Mouse (Mus musculus): Measurements from ENCODE around the gene H2afj.

Gene H2afj

DNA sequence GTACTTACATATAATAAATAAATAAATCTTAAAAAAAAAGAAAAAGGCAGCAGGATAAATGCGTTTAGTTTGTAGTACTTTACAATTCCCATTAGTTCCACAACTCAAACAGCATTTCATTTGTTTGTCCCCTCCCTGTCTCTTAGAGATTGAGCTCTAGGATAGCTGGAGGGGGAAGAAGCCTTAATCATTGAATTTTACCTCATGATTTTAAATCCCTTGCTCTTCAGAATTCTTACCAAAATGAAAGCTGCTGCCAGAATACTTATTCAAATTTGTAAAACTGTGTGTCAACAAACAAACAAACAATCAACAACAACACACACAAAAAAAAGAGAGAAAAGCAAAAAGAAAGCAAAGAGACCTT is 2.7 kb upstream of the H2afj start:
- no peak for DNase-seq (ENCODE audit: low read depth)

DNA sequence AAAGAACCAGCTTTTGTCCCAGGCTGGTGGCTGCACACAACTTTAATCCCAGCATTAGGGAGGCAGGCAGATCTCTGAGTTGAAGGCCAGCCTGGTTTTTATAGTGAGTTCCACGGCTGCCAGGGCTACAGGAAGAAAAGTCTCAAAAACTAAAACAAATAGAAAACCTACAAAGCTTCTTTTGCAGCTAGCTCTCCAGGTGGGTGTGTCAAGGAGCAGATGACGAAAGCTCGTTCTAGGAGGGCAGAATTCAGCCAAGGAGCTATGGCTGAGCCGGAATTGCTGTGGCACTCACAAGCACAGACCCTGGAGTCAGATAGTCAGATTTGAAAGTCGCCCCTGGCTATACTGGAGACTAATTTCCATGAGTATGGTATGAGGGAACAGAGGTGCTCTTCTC is 1.2 kb upstream of the H2afj start:
- no peak for DNase-seq (ENCODE audit: low read depth)

DNA sequence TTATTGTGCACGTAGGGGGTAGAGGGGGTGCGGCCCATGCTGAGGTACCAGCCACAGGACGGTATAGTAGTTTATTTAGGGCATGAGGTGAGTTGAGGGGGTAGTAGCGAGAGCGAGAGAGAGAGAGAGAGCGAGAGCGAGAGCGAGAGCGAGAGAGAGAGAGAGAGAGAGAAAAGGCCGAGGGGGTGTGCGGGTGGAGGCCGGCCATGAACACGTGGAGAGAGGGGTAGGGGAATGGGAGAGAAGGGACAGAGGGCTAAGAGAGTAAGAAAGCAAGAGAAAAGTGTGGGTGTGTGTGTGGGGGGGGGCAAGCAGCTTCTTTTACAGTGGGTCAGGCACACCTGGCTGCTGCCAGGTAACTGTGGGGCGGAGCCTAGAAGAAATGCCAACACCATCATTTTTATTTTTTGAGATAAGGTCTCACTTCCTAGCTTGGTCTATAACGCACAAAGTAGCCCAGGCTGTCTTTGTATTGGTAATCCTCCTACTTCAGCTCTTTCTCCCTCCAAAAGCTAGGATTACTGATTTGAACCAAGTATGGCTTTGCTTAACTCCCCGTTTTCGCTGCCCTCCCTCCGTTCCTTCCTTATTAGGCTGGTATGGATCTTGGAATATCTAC is 540 bp upstream of the H2afj start:
- no peak for DNase-seq (ENCODE audit: low read depth)

GRCm38 (mm10) chr6:136808631-136809046 is 595 bp downstream of the H2afj start:
- DNase-seq (ENCODE audit: low read depth), result peak; percentile 68

DNA sequence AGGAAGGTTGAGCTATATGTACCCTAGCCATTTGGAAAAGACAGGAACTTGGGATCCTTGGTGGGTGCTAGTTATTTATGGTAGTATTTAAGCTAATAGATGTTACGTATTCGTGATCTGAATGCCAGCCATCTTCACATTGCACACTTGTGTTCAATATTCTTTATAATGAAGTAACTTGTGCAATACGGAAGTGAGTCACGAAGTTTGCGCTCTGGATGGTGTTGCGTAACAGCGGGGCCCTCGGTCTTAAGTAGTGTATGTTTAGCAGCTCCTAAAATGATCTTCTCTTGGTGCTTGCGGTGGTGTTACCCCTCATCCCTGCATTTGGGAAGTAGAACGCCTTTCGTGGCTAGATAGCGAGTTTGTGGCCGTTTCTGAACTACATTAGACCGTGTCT is 1.0 kb downstream of the H2afj start:
- DNase-seq (ENCODE audit: low read depth), result peak; percentile 79

GRCm38 (mm10) chr6:136809673-136810072 is 1.6 kb downstream of the H2afj start:
- DNase-seq (ENCODE audit: low read depth), result no peak

DNA sequence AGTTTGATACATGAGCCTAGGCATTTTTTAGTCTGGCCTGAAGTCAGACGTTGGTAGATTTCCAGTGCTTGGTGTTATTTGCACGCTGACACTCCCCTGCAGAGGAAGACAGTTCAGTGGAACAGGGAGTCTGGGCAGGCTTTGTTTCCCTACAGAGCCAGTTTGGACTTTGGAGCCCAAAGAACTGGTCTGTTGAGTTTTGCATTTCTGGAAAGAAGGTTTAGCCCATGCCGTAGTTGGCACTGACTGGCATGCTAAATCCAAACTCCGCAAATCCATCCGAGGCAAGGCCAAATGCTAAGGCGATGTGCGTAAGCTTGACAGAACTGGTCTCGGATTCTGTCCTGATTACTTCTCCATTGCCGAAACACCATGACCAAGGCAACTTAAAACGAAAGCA is 3.2 kb downstream of the H2afj start:
- no peak for DNase-seq (ENCODE audit: low read depth)

- DNase-seq (ENCODE audit: low read depth), result no peak
These were observed 5.1 kb downstream of the H2afj start for GRCm38 (mm10) chr6:136813117-136813516.

DNA sequence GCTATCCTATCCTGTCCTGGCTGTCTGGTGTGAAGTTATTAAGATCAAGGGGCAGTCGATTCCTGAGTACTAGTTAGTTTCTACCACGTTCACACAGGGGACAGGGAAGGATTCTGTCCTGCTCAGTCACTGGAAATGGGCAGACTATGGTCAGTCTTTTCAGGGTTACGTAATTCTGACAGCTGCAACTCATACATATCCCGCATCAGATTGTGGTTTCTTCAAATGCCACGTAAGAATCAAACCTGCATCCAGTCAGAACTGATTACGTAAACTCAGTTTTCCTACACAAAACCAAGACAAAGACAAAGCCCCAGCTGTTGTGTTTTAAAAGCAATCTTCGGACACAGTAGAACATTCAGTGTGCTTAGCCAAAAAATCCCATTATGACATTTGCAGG is 7.3 kb downstream of the H2afj start:
- DNase-seq (ENCODE audit: low read depth), result no peak

DNA sequence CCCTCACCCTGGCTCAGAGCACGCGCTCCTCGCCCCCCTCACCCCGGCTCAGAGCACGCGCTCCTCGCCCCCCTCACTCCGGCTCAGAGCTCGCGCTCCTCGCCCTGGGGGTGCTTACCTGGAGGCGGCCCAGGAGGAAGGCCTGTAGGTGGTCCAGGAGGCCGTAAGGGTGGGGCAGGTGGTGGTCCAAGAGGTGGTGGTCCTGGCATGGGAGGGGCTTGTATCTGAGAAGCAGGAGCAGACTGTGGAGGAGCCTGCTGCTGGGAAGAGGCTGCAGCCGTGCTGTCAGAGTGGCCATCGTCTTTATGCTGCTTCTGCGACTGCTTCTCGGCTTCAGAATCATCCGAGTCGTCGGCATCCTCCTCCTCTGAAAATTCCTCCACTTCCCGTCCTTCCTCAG is 8.8 kb downstream of the H2afj start:
- DNase-seq (ENCODE audit: low read depth), result no peak

- DNase-seq (ENCODE audit: low read depth), result no peak
These were observed 9.5 kb downstream of the H2afj start for GRCm38 (mm10) chr6:136817549-136817948.

GRCm38 (mm10) chr6:136820381-136820780 is 12.3 kb downstream of the H2afj start:
- DNase-seq (ENCODE audit: low read depth), result no peak

DNA sequence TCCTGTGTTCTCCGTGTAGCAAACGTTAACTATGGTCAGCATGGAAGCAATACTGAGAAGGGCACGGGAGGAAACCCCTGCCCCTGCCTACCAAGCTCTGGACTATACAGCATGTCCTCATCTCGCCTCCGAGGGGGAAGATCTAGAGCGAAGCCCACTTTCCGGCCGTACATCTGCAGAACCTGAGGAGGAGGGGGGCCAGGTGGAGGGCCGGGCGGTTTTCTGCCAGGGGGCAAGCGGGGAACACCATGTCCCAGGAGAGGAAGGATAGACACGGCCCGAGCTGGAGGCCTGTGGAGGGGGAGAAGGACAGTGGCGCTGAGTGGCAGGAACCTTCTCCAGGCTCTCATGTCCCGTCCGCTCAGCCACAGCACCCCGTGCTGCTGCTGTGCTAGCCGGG is 13.0 kb downstream of the H2afj start:
- DNase-seq (ENCODE audit: low read depth), result no peak

- DNase-seq (ENCODE audit: low read depth), result no peak
These were observed 16.9 kb downstream of the H2afj start for GRCm38 (mm10) chr6:136824987-136825386.

GRCm38 (mm10) chr6:136827116-136827515 is 19.1 kb downstream of the H2afj start:
- no peak for DNase-seq (ENCODE audit: low read depth)

DNA sequence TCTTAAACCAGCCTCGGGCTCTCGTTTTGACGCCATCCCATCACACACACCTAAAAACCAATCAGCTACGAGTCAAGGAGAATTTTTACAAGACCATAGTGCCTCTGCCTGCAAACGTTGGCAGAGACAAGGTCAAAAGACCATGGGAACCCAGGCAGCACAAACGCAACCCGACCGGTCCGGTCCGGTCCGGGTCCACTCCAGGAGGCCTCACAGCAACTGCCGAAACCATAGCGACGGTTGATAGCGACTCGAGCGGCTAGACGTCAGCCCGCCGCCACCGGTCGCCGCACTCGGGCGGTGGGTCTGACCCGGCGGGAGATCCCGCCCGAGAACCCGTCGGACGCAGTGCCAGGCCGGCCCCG is 19.5 kb downstream of the H2afj start, which contains the start of gene BC049715:
Gene BC049715 (plus strand): TSS at position 111 of the 365 bp plus-strand sequence.
- peak; percentile 66 for DNase-seq (ENCODE audit: low read depth)

DNA sequence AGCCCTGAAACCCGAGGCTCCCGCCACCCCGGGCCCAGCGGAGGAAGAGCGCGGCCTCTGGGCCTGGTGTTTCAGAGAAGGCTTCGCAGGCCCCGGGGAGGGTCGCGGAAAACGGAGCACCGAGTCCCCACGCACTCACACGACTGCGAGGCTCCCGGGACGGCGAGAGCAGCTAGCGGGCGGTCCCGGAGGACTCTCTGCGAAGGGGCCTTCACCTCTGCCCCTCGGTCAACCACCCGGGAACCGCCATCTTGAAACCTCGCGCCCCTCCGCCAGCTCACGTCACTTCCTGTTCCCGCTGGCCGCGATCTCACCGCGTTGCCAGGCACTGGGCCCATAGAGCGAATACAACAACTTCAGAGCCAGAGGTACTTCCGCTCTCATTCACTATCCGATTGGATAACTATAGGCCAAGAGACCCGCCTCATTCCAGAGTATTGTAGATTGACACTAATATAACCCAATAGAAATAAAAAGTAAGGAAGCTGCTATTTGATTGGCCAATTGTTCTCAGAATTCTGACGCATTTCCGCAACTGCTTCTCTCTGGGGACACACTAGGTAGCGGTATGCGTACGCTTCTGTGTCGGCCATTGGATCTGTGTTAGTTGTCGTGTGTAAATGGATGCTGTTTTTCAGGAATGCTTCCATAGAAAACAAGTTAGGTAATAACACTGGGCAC is 20.0 kb downstream of the H2afj start, which contains the start of gene Wbp11:
Gene Wbp11 (minus strand): TSS at position 353 of the 681 bp plus-strand sequence.
- DNase-seq (ENCODE audit: low read depth), result peak; percentile 96

DNA sequence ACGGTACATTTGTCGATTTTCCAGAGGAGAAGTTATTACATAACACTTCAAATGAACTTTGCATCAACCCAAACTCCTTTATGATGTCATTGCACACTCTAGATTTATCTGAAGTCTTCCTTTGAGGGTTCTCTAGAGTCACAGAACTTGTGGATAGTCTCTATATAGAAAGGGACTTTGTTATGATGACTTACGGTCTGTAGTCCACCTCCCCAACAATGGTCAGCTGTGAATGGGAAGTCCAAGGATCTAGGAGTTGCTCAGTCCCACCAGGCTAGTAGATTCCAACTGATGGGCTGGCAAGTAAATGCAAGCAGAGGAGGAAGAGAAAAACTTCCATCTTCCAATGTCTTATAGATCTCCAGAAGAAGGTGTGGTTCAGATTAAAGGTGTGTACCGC is 20.6 kb downstream of the H2afj start:
- DNase-seq (ENCODE audit: low read depth), result no peak

DNA sequence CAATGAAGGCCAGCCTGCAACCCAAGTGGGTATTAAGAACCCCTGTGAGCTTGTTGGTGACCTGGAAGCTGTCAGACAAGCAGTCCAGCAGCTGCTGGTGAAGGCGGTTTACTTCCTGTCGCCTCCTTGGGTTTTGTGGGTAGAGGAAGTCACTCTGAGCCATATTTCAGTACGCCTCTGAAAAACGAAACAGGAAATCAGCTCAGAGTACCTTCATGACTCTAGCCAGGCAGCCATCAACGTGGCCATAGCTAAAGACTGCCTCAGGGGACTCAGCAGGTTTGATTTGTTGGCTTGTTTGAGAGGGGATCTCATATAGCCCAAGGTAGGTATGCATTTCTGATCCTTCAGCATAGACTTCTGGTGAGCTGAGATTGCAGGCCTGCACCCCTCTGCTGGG is 23.7 kb downstream of the H2afj start:
- DNase-seq (ENCODE audit: low read depth), result peak; percentile 74

GRCm38 (mm10) chr6:136835352-136835751 is 27.3 kb downstream of the H2afj start, which contains the start of gene Smco3:
Gene Smco3, minus strand, starts transcription at chr6:136835452.
- DNase-seq (ENCODE audit: low read depth), result no peak

- no peak for DNase-seq (ENCODE audit: low read depth)
These were observed 29.3 kb downstream of the H2afj start for GRCm38 (mm10) chr6:136837323-136837722.

DNA sequence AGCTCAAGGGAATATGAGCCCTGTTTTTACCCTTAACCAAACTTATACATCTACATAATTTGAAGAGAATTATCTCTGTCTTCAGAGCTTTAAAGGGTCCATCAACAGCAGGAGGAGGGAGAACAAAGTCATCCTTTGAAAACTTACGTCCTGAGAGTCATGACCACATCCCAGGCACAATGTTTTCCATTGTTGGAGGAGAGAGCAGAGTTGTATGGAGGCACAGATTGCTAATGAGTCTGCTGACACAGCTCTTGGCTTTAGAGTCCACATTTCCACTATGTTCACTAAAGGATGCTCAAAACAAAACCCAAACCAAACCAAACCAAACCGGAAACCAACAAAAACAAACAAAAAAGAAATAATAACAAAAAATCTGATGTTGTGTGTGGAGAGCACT is 36.9 kb downstream of the H2afj start:
- DNase-seq (ENCODE audit: low read depth), result no peak

DNA sequence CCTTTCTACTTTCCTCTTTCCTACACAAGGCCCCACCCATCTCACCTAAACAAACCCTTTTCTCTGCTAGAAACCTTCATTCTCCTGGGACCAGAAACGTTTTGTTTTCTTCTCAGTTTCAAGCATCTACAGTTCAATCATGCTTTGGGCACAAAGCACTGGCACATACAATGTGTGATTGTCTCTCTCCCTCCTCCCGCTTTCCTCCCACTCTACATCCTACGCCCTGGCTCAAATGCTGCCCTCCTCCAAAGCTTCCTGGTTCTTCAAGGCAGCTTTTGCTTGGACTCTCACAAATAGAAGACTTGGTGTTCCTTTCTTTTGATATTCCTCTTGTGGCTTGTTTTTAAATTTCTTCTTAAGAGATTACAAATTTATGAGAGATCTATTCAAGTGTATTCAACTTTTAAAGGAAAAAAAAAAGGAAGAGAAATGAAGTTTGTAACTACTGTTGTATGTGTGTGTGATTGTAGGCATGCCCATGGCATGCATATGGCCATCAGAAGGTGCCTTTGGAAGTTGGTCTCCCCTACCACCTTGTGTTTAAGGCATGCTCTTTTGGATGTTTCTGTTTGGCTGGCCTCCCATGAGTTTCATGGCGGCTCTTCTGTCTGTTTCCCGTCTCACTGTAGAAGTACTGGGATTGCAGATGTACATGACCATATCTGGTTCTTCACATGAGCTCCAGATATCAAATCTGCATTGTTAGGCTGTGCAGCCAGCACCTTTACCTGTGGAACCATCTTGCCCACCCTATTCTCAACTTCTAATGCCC is 37.8 kb downstream of the H2afj start:
- no peak for DNase-seq (ENCODE audit: low read depth)
